Mouse (Mus musculus): ENCODE measurements around the gene Faf1. TPM values are rescaled to one million over a fixed set of nuclear protein-coding genes. Genes with fewer than 3 reads are reported as not detected.

Gene Faf1
- polyA plus RNA-seq, 1 experiment from 2014 or later, result 24.3 TPM

- peak; percentile 64; the same call in 1 of the 2 replicates for ATAC-seq (ENCODE audit: borderline replicate concordance, extremely low read depth, low FRiP score, low TSS enrichment)
- Histone ChIP-seq H3K4me1 (peaks cover 35% of the 10 kb centered on the region), H3K36me3 (no peaks in the 10 kb centered on the region), H3K27me3 (peaks cover 99% of the 10 kb centered on the region), H3K4me2 (peak within 1 kb of the TSS; percentile 72), H3K27ac (no peak within 1 kb of the TSS), H3K9me3 (no peaks in the 10 kb centered on the region), H3K4me3 (peak within 1 kb of the TSS; percentile 43), H3K9ac (no peak within 1 kb of the TSS)
- 1% methylated on average over 64 of the region's 64 CpGs for WGBS
These were observed 301.0 kb downstream of the Faf1 start, which contains the start of gene Dmrta2 for GRCm38 (mm10) chr4:109977148-109978067. Gene Dmrta2, plus strand, starts transcription at chr4:109978053.

GRCm38 (mm10) chr4:109978068-109978857 lies 301.9 kb downstream of the Faf1 start:
- H3K27ac ChIP-seq, result no peak overlapping the region
- peaks cover 100% of the 10 kb centered on the region for H3K27me3 ChIP-seq
- H3K36me3 ChIP-seq, result no peaks in the 10 kb centered on the region
- H3K9ac ChIP-seq, result no peak overlapping the region
- H3K4me2 ChIP-seq, result peak overlapping the region; percentile 72
- H3K4me1 ChIP-seq, result peaks cover 40% of the 10 kb centered on the region
- under 1% methylated on average over 54 of the region's 56 CpGs for WGBS
- H3K4me3 ChIP-seq, result peak overlapping the region; percentile 43
- no peak for ATAC-seq (ENCODE audit: borderline replicate concordance, extremely low read depth, low FRiP score, low TSS enrichment)
- H3K9me3 ChIP-seq, result no peaks in the 10 kb centered on the region

- peaks cover 45% of the 10 kb centered on the region for H3K4me1 ChIP-seq
- no peak overlapping the region for H3K4me2 ChIP-seq
- H3K4me3 ChIP-seq, result no peak overlapping the region; the same call in 1 of the 2 replicates
- 4% methylated on average over 9 of the region's 9 CpGs for WGBS
- H3K9me3 ChIP-seq, result no peaks in the 10 kb centered on the region
- H3K27me3 ChIP-seq, result peaks cover 100% of the 10 kb centered on the region
- no peak overlapping the region for H3K9ac ChIP-seq
- no peak overlapping the region for H3K27ac ChIP-seq
- no peaks in the 10 kb centered on the region for H3K36me3 ChIP-seq
- no peak for ATAC-seq (ENCODE audit: borderline replicate concordance, extremely low read depth, low FRiP score, low TSS enrichment)
These were observed 302.5 kb downstream of the Faf1 start for GRCm38 (mm10) chr4:109978858-109979340.

GRCm38 (mm10) chr4:109979461-109980320 lies 303.3 kb downstream of the Faf1 start:
- H3K36me3 ChIP-seq, result no peaks in the 10 kb centered on the region
- no peak overlapping the region for H3K27ac ChIP-seq
- H3K4me2 ChIP-seq, result peak overlapping the region; percentile 40
- H3K9ac ChIP-seq, result no peak overlapping the region
- H3K27me3 ChIP-seq, result peaks cover 100% of the 10 kb centered on the region
- 2% methylated on average over 65 of the region's 66 CpGs for WGBS
- no peaks in the 10 kb centered on the region for H3K9me3 ChIP-seq
- H3K4me3 ChIP-seq, result peak overlapping the region; percentile 20
- peaks cover 47% of the 10 kb centered on the region for H3K4me1 ChIP-seq
- ATAC-seq (ENCODE audit: borderline replicate concordance, extremely low read depth, low FRiP score, low TSS enrichment), result no peak

GRCm38 (mm10) chr4:109980321-109981082 lies 304.1 kb downstream of the Faf1 start:
- H3K4me3 ChIP-seq, result peak overlapping the region; percentile 20; the same call in 1 of the 2 replicates
- H3K9ac ChIP-seq, result no peak overlapping the region
- peaks cover 100% of the 10 kb centered on the region for H3K27me3 ChIP-seq
- no peaks in the 10 kb centered on the region for H3K9me3 ChIP-seq
- peak overlapping the region; percentile 40; the same call in 1 of the 2 replicates for H3K4me2 ChIP-seq
- no peak for ATAC-seq (ENCODE audit: borderline replicate concordance, extremely low read depth, low FRiP score, low TSS enrichment)
- peaks cover 47% of the 10 kb centered on the region for H3K4me1 ChIP-seq
- no peaks in the 10 kb centered on the region for H3K36me3 ChIP-seq
- 8% methylated on average over 29 of the region's 29 CpGs for WGBS
- H3K27ac ChIP-seq, result no peak overlapping the region

GRCm38 (mm10) chr4:109981083-109981870 lies 304.9 kb downstream of the Faf1 start:
- Histone ChIP-seq H3K9me3 (no peaks in the 10 kb centered on the region), H3K27me3 (peaks cover 100% of the 10 kb centered on the region), H3K4me1 (peaks cover 47% of the 10 kb centered on the region), H3K4me2 (peak overlapping the region; percentile 66), H3K9ac (no peak overlapping the region), H3K36me3 (no peaks in the 10 kb centered on the region), H3K27ac (no peak overlapping the region), H3K4me3 (peak overlapping the region; percentile 38)
- 4% methylated on average over 35 of the region's 37 CpGs for WGBS
- no peak for ATAC-seq (ENCODE audit: borderline replicate concordance, extremely low read depth, low FRiP score, low TSS enrichment)

GRCm38 (mm10) chr4:109981871-109982680 lies 305.7 kb downstream of the Faf1 start:
- Histone ChIP-seq H3K9me3 (no peaks in the 10 kb centered on the region), H3K27ac (no peak overlapping the region), H3K27me3 (peaks cover 100% of the 10 kb centered on the region), H3K4me2 (peak overlapping the region; percentile 66), H3K36me3 (no peaks in the 10 kb centered on the region), H3K4me1 (peaks cover 47% of the 10 kb centered on the region), H3K4me3 (peak overlapping the region; percentile 38), H3K9ac (no peak overlapping the region)
- 0 out of 2 replicates have a peak, but pooled peaks have one; percentile 10 for ATAC-seq (ENCODE audit: borderline replicate concordance, extremely low read depth, low FRiP score, low TSS enrichment)
- WGBS, result under 1% methylated on average over 84 of the region's 99 CpGs

GRCm38 (mm10) chr4:109982681-109983265 lies 306.4 kb downstream of the Faf1 start:
- H3K27me3 ChIP-seq, result peaks cover 100% of the 10 kb centered on the region
- peak overlapping the region; percentile 66 for H3K4me2 ChIP-seq
- H3K9me3 ChIP-seq, result no peaks in the 10 kb centered on the region
- WGBS, result 4% methylated on average over 27 of the region's 30 CpGs
- no peak overlapping the region for H3K9ac ChIP-seq
- H3K4me3 ChIP-seq, result peak overlapping the region; percentile 38
- no peak overlapping the region for H3K27ac ChIP-seq
- no peak for ATAC-seq (ENCODE audit: borderline replicate concordance, extremely low read depth, low FRiP score, low TSS enrichment)
- H3K4me1 ChIP-seq, result peaks cover 40% of the 10 kb centered on the region
- H3K36me3 ChIP-seq, result no peaks in the 10 kb centered on the region

GRCm38 (mm10) chr4:109983281-109984001 lies 307.1 kb downstream of the Faf1 start:
- Histone ChIP-seq H3K36me3 (no peaks in the 10 kb centered on the region), H3K9me3 (no peaks in the 10 kb centered on the region), H3K27ac (no peak overlapping the region), H3K4me3 (peak overlapping the region; percentile 9; the same call in 1 of the 2 replicates), H3K4me2 (peak overlapping the region; percentile 27), H3K9ac (no peak overlapping the region), H3K27me3 (peaks cover 100% of the 10 kb centered on the region), H3K4me1 (peaks cover 33% of the 10 kb centered on the region)
- ATAC-seq (ENCODE audit: borderline replicate concordance, extremely low read depth, low FRiP score, low TSS enrichment), result no peak
- WGBS, result 2% methylated on average over 49 of the region's 49 CpGs

All from lung, embryonic 15.5 days (tissue).